Mouse (Mus musculus): ENCODE data around the gene Mrpl42. TPM values are rescaled to one million over a fixed set of nuclear protein-coding genes. Genes with fewer than 3 reads are reported as not detected.

Gene Mrpl42
- total and polyA plus RNA-seq, 2 experiments from 2014 or later, result 125 to 250 TPM

DNA sequence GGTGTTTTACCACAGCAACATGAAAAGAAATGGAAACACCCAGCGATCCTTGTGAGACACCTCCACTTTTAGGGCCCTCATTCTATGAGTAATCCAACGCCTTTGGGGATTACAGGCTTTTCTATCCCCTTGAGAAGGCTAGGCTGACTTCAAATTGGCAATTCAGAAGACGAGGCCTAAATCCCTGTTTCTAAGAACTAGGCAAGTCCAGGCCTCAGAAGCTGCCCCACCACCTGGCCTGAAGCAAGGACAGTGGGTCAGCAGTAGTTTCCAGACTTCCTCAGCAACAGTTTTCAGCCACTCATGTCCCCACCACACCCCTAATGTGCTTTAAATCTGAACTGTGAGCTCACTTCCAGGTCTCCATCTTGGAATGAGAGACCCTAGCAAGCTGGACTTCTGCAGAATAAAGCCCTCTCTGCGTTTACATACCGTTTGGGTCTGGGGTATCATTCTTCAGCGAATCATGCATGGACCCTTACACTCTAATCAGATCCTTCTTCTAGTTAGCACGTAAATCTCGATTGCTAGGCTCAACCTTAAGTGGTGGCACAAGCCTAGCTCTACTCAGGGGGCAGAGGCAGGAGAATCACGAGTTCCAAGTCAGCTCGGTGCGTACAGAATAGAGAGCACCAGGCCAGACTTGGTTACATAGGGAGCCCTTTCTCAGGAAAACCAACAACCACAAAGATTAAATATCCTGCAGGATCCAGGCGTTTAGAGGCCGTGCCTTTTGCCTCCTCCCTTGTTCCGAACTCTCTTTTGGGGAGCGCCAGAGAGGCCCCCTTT is 12.2 kb upstream of the Mrpl42 start:
- peak; percentile 10; the same call in 1 of the 2 replicates for ATAC-seq (ENCODE audit: low FRiP score)

GRCm38 (mm10) chr10:95512635-95513034 is 10.9 kb upstream of the Mrpl42 start:
- Histone ChIP-seq H3K4me1 (ENCODE audit: insufficient read depth, low read length) (0 out of 2 replicates have a peak, but pooled peaks cover 2% of the 10 kb centered on the region), H3K36me3 (ENCODE audit: insufficient read depth, low read length) (no peaks in the 10 kb centered on the region), H3K4me2 (ENCODE audit: low read depth, low read length, poor library complexity, severe bottlenecking) (no peak overlapping the region), H3K27ac (ENCODE audit: low read depth, low read length) (no peak overlapping the region), H3K27me3 (ENCODE audit: insufficient read depth, low read length) (no peaks in the 10 kb centered on the region), H3K4me3 (ENCODE audit: low read depth, low read length) (no peak overlapping the region), H3K9me3 (ENCODE audit: low read length) (no peaks in the 10 kb centered on the region), H3K9ac (replicated peaks; ENCODE audit: low read length, poor library complexity, severe bottlenecking) (no peak overlapping the region)
- ATAC-seq (ENCODE audit: low FRiP score), result no peak
- TF ChIP-seq CTCF (IDR thresholded peaks at IDR 0.05), result no peak
- 92% methylated on average over 8 of the region's 8 CpGs for whole genome bisulfite sequencing
- DNase-seq (ENCODE audit: low spot score), result no peak

More for the DNA sequence above, 12.2 kb upstream of the Mrpl42 start:
- Histone ChIP-seq H3K4me2 (ENCODE audit: low read depth, low read length, poor library complexity, severe bottlenecking) (peak overlapping the region; percentile 54), H3K4me3 (ENCODE audit: low read depth, low read length) (peak overlapping the region; percentile 88), H3K4me1 (ENCODE audit: insufficient read depth, low read length) (0 out of 2 replicates have a peak, but pooled peaks cover 2% of the 10 kb centered on the region), H3K9me3 (ENCODE audit: low read length) (no peaks in the 10 kb centered on the region), H3K36me3 (ENCODE audit: insufficient read depth, low read length) (no peaks in the 10 kb centered on the region), H3K9ac (replicated peaks; ENCODE audit: low read length, poor library complexity, severe bottlenecking) (peak overlapping the region; percentile 93), H3K27ac (ENCODE audit: low read depth, low read length) (peak overlapping the region; percentile 95), H3K27me3 (ENCODE audit: insufficient read depth, low read length) (no peaks in the 10 kb centered on the region)
- DNase-seq (ENCODE audit: low spot score), result no peak
- TF ChIP-seq CTCF (IDR thresholded peaks at IDR 0.05), result no peak
- WGBS, result 30% methylated on average over 15 of the region's 15 CpGs

DNA sequence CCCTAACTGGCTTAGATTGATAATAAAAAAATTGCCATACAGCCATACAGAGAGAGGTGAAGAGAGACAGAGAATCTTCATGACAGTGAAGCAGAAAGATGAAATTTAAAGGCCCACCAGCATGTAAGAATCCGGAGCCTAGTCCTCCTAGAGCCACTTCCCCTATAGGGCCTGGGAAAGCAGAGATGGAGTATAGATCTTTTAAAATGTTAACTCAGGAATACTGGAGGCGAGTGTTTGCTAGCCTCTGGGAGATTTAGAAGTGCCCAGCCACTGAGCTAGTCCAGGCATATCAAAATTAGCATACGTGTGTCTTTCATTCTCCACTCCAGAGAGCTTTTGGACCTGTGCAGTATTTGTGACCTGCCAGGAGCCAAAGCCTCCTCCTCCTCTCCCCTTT is 7.5 kb upstream of the Mrpl42 start:
- no peak overlapping the region for H3K4me2 ChIP-seq (ENCODE audit: low read depth, low read length, poor library complexity, severe bottlenecking)
- no peak for ATAC-seq (ENCODE audit: low FRiP score)
- H3K4me3 ChIP-seq (ENCODE audit: low read depth, low read length), result no peak overlapping the region
- WGBS, result 82% methylated on average over 3 of the region's 3 CpGs
- no peak overlapping the region for H3K27ac ChIP-seq (ENCODE audit: low read depth, low read length)
- DNase-seq (ENCODE audit: low spot score), result no peak
- TF ChIP-seq CTCF (IDR thresholded peaks at IDR 0.05), result no peak
- no peaks in the 10 kb centered on the region for H3K9me3 ChIP-seq (ENCODE audit: low read length)
- no peak overlapping the region for H3K9ac ChIP-seq (replicated peaks; ENCODE audit: low read length, poor library complexity, severe bottlenecking)
- H3K4me1 ChIP-seq (ENCODE audit: insufficient read depth, low read length), result 0 out of 2 replicates have a peak, but pooled peaks cover 2% of the 10 kb centered on the region
- H3K36me3 ChIP-seq (ENCODE audit: insufficient read depth, low read length), result no peaks in the 10 kb centered on the region
- no peaks in the 10 kb centered on the region for H3K27me3 ChIP-seq (ENCODE audit: insufficient read depth, low read length)

- H3K4me2 ChIP-seq (ENCODE audit: low read depth, low read length, poor library complexity, severe bottlenecking), result no peak overlapping the region
- ATAC-seq (ENCODE audit: low FRiP score) (no peak), DNase-seq (ENCODE audit: low spot score) (no peak)
- no peaks in the 10 kb centered on the region for H3K4me1 ChIP-seq (ENCODE audit: insufficient read depth, low read length)
- no peak for TF ChIP-seq CTCF (IDR thresholded peaks at IDR 0.05)
- H3K4me3 ChIP-seq (ENCODE audit: low read depth, low read length), result no peak overlapping the region
- WGBS, result 83% methylated on average over 6 of the region's 6 CpGs
- no peak overlapping the region for H3K27ac ChIP-seq (ENCODE audit: low read depth, low read length)
- H3K36me3 ChIP-seq (ENCODE audit: insufficient read depth, low read length), result no peaks in the 10 kb centered on the region
- H3K27me3 ChIP-seq (ENCODE audit: insufficient read depth, low read length), result no peaks in the 10 kb centered on the region
- no peak overlapping the region for H3K9ac ChIP-seq (replicated peaks; ENCODE audit: low read length, poor library complexity, severe bottlenecking)
- no peaks in the 10 kb centered on the region for H3K9me3 ChIP-seq (ENCODE audit: low read length)
Measured at GRCm38 (mm10) chr10:95508793-95509192, 7.1 kb upstream of the Mrpl42 start.

DNA sequence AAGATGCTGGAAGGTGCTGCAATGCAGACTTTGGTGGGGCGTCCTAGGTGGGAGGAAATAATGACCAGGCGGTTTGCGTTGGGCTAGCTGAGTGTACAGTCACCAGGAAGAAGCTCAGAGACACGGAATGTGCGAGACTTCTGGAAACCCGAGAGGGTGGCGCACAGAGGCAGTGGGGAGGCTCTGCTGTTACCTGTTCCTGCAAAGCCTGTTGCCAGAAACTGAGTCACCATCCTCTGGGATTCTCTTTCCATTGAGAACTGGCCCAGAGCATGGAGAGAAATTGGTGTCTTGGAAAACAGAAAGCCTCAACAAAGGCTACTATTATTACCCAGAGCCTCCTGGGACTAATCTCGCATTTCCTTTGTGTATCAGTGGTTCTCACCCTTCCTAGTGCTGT is 6.4 kb upstream of the Mrpl42 start:
- Histone ChIP-seq H3K27me3 (ENCODE audit: insufficient read depth, low read length) (no peaks in the 10 kb centered on the region), H3K9ac (replicated peaks; ENCODE audit: low read length, poor library complexity, severe bottlenecking) (no peak overlapping the region), H3K4me3 (ENCODE audit: low read depth, low read length) (no peak overlapping the region), H3K4me2 (ENCODE audit: low read depth, low read length, poor library complexity, severe bottlenecking) (no peak overlapping the region), H3K27ac (ENCODE audit: low read depth, low read length) (no peak overlapping the region), H3K36me3 (ENCODE audit: insufficient read depth, low read length) (no peaks in the 10 kb centered on the region), H3K4me1 (ENCODE audit: insufficient read depth, low read length) (no peaks in the 10 kb centered on the region), H3K9me3 (ENCODE audit: low read length) (no peaks in the 10 kb centered on the region)
- 87% methylated on average over 8 of the region's 8 CpGs for WGBS
- no peak for ATAC-seq (ENCODE audit: low FRiP score)
- no peak for DNase-seq (ENCODE audit: low spot score)
- no peak for TF ChIP-seq CTCF (IDR thresholded peaks at IDR 0.05)

- Histone ChIP-seq H3K4me3 (ENCODE audit: low read depth, low read length) (no peak overlapping the region), H3K27me3 (ENCODE audit: insufficient read depth, low read length) (no peaks in the 10 kb centered on the region), H3K27ac (ENCODE audit: low read depth, low read length) (no peak overlapping the region), H3K36me3 (ENCODE audit: insufficient read depth, low read length) (no peaks in the 10 kb centered on the region), H3K4me2 (ENCODE audit: low read depth, low read length, poor library complexity, severe bottlenecking) (no peak overlapping the region), H3K4me1 (ENCODE audit: insufficient read depth, low read length) (no peaks in the 10 kb centered on the region), H3K9me3 (ENCODE audit: low read length) (no peaks in the 10 kb centered on the region), H3K9ac (replicated peaks; ENCODE audit: low read length, poor library complexity, severe bottlenecking) (no peak overlapping the region)
- no peak for ATAC-seq (ENCODE audit: low FRiP score)
- 42% methylated on average over 1 of the region's 1 CpGs for WGBS
- no peak for TF ChIP-seq CTCF (IDR thresholded peaks at IDR 0.05)
- DNase-seq (ENCODE audit: low spot score), result no peak
Measured at GRCm38 (mm10) chr10:95504341-95504740, 2.6 kb upstream of the Mrpl42 start.

Data from midbrain, postnatal 0 days (tissue).